Mouse (Mus musculus): Measurements from ENCODE around the gene Gm9195. TPM values are rescaled to one million over a fixed set of nuclear protein-coding genes. Genes with fewer than 3 reads are reported as not detected.

Gene Gm9195
- not detected for total RNA-seq (2021)

DNA sequence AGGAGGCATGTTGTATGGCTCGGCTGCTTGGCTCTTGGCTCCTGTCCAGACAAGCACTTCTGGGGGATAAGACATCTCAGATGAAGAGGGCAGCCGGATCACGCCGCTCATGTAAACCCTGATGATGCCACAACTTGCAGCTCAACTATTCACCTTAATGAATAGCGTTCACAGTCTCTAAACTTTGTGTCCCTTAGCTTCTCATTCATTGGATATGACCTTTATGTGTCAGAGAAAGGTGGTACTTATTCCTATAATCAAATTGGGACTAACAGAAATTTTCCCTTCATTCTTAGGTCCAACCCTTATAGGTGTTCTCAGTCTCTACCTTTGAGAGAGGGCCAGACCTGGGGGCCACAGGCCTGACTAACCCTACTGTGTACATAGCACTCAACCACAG is at the start of gene Gm9195:
Gene Gm9195 (minus strand): TSS at position 101 of the 400 bp plus-strand sequence.
- no peak for DNase-seq
- intact Hi-C loops (cut with DNase I), result no loop called here

- intact Hi-C loops (cut with DNase I), result no loop called here
These were observed 44.9 kb upstream of the Gm9195 start for GRCm38 (mm10) chr14:72536392-72537017.

DNA sequence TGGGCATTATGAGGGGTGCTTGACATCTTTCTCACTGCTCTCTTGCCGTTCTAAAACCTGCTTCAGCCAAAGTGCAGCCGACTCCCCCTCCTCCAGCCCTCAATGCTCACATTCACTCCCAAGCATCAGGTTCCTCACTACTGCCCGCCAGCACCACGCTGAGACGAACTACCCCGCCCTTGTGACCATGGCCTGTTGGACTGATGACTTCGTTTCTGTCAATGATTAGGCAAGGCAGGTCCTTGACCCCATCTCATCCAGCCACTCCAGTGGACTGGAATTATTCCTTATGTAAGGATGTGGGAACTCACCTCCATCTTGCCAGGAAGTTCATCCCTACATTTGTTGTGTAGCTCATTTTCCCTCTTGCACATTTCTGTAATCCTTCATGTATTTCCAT is 42.2 kb upstream of the Gm9195 start:
- intact Hi-C loops (cut with DNase I), result no loop called here
- no peak for DNase-seq

More at GRCm38 (mm10) chr14:72536392-72537017, 44.9 kb upstream of the Gm9195 start:
- no peak for DNase-seq

- intact Hi-C loops (cut with DNase I), result no loop called here
- DNase-seq, result peak in 1 of 2 experiments; percentile 8
These were observed 40.6 kb upstream of the Gm9195 start for GRCm38 (mm10) chr14:72532028-72532917.

DNA sequence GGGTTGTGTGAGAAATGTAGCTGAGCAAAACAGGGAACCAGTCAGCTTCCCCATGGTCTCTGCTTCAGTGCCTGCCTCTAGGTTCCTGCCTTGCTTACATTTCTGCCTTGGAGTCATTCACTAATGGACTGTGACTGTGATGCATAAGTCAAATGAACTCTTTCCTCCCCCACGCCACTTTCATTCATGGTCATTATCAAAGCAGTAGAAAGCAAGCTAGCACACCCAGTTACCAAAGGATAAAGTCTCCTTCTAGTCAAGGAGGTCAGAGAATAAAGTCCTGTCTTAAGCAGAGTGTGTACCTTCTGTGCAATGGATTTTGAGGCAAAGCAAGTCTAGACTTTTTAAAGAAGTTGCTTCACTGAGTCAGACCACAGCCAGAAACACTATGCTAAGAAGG is 35.5 kb upstream of the Gm9195 start:
- intact Hi-C loops (cut with DNase I), result no loop called here
- DNase-seq, result no peak

GRCm38 (mm10) chr14:72519561-72519960 is 27.9 kb upstream of the Gm9195 start:
- intact Hi-C loops (cut with DNase I), result no loop called here
- DNase-seq, result no peak

DNA sequence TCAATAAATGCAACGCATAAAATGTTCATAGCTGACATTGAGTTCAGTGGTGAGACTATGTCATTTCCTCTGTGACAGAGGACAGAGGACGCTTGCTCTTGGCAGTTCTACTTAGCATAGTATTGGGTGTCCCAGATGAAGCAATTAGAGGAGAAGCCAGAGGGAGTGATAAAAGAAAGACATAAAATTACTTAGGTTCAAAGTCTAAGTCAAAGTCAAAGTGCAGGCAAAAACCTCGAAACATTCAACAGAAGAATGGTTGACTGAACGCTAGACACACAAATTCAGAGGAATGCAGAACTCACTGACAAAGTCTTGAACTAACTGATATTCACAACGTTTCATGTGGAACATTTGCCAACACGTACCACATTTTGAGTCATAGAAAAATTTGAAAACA is 27.1 kb upstream of the Gm9195 start:
- DNase-seq, result no peak
- intact Hi-C loops (cut with DNase I), result no loop called here

DNA sequence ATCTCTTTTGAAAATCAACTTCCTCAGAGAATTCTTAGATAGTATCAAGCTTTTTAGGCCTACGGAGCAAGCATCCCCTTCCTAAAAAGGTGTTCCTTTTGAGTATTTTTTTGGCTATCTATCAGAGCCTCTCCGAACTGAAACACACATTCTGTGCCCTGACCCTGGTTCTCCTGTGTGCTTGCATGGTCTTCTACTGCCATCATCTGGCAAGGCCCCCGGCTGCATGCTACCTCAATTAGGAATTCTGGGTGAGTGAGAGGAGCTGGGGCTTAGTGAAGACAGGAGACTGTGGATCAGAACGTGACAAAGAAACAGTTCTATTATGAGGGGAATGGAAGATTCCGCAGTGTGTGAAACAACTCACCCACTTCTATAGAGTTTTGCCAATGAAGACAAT is 24.7 kb upstream of the Gm9195 start:
- DNase-seq, result peak; percentile 50 to 71

DNA sequence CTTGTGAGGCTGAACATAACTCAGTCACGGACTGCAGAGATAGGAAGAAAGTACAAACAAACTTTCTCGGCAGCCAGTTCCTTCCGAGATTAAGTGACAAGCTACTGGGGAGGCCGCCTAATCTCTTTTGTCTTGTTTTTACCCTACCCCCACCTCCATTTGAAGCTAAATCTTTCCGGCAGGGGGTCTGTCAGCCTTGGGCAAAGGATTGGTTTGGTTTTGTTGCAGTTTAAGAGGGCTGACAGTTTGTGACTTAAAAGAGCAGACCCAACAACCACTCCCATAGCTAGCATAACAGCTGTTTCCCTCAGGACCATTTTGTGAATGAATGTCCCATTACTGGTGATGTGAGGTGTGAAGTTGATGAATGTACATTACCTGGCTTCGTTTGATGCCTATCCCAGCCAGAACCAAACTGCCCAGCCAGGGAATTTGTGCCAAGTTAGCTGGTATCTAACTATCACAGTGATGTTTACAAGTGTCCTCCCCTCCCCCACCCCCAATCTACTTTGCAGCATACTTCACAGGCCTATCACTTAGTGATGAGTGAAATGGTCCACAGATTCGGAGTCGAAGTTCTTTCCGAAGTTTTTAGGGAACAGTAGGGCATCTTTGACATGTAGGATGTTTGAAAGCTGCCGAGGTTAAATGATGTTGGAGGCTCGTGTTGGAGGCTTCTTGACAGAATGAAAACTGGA is 15.2 kb upstream of the Gm9195 start:
- DNase-seq, result peak in 1 of 2 experiments; percentile 2
- intact Hi-C loops (cut with DNase I), result no loop called here

More for the DNA sequence above, 24.7 kb upstream of the Gm9195 start:
- intact Hi-C loops (cut with DNase I), result loop anchor here (2.0 kb wide), 1 partner anchor 140 kb away; no protein-coding TSS in a partner anchor

DNA sequence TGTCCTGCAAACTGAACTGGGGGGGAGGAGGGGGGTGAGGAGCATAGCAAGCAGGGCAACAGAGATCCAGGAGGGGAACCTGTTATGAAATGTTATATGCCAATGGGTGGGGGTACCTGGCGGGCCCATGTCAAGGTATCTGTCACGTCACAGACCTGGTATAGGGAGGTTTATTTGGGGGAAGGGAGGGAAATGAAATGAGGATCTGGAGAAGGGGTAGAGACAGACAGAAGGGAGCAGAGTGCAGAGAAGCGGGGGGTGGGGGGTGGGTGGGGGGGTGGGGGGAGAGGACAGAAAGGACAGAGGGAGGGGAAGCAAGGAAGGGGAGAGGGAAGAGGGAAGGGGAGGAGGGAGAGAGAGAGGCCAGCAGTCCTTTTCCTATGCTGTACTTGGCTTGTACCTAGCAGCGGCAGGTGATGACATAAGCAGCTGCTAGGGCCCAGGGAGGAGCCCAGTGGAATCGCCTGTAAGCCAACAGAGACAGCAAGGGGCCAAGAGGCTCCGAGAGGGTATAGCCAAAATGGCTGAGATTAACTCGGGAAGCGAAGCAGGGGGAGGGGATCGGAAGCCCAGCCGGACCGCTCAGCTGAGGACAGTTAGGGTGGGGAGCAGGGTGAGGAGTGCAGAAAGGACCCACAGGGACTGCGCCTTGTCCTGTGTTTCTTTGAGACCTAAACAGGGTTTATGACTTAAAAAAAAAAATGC is 14.5 kb upstream of the Gm9195 start:
- peak; percentile 31 to 35 for DNase-seq

DNA sequence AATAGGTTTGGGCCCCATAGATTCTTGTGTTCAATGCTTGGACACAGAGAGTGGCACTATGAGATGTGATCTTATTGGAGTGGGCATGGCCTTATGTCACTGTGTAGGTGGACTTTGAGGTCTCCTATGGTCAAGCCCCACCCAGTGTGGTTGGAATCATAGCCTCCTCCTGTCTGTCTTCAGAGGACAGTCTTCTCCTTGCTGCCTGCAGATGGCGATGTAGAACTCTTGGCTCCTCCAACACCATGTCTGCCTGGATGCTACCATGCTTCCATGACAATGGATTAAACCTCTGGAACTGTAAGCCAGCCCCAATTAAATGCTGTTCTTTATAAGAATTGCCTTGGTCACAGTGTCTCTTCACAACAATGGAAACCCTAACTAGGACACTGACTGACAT is 13.3 kb upstream of the Gm9195 start:
- no peak for DNase-seq
- intact Hi-C loops (cut with DNase I), result no loop called here

More for the DNA sequence above, 14.5 kb upstream of the Gm9195 start:
- intact Hi-C loops (cut with DNase I), result no loop called here

- intact Hi-C loops (cut with DNase I), result no loop called here
- DNase-seq, result no peak
These were observed 11.6 kb upstream of the Gm9195 start for GRCm38 (mm10) chr14:72503241-72503640.

DNA sequence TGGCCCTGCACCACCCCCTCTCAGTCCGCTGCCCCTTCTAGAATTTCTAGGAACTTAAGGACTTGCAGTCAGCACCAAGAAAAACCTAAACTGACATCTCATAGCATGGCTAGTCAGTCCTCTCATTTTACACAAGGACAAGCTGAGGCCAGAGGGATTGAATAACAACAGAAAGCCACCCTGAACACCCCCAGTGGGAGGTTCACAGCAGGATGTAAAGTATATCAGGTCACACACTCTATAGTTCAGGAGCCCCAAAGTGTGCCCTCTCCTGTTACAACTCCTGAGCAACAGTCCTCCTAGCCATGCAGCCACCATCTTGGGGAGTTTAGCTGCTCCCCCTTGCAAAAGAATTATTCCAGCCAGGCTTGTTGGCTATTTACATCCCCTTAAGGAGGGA is 2.1 kb upstream of the Gm9195 start:
- no peak for DNase-seq
- intact Hi-C loops (cut with DNase I), result no loop called here

GRCm38 (mm10) chr14:72490367-72490766 is 1.3 kb downstream of the Gm9195 start:
- intact Hi-C loops (cut with DNase I), result no loop called here
- DNase-seq, result no peak

DNA sequence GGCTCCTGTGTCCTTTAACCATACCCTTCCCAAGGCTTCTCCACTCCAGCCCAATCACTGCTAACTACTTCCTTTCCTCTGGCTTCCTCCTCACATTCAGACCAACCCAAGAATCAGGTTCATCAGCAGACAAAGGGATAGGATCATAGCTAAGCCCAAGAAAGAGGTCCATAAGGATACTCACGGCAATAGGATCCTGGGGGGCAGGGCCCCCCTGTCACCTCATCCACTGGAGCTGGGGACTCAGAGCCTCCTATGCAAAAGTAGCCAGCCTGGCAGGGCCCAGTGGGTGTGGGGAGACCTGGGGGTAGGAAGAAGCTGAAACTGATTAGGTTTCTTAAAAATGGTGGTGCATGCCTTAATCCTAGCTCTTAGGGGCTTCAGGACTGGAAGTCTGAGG is 17.1 kb downstream of the Gm9195 start:
- intact Hi-C loops (cut with DNase I), result no loop called here
- DNase-seq, result no peak

DNA sequence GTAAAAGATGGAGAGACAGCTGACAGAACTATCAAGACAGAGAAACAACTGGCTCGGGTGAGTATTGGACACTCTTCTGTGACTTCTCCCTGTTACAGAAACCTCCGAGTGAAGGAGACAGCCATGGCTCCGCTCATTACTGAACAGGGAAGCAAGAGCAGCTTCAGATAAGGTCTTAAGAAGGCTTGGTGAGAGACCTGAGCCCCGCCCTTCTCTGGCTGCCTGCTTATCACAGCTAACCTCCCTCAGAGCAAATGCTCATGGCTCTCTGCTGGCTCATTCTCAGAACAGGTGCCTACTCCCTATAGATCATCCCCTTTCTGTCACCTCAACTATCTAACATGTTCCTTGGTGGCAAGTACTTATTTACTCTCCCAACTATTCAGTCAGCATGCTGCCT is 23.2 kb downstream of the Gm9195 start:
- intact Hi-C loops (cut with DNase I), result no loop called here
- no peak for DNase-seq

DNA sequence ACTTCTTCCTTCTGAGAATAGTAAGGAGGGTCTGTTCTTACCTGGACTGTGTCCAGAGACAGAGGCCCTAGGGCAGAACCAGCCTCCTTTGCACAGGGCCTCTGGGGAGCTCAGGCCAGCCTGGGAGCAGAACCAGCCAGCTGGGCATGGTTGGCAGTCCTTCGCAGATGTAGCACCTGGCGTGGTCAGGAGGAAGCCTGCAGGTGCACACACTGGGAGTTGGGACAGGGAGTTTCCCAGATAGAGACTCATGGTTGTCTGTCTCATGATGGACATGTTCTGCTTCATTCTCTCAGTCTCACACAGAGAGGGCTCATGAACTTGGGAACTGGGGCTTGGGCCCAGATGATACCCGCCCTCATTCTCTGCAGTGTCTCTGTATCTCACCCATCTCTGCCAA is 25.3 kb downstream of the Gm9195 start:
- intact Hi-C loops (cut with DNase I), result no loop called here
- DNase-seq, result no peak

- no peak for DNase-seq
- intact Hi-C loops (cut with DNase I), result no loop called here
These were observed 30.0 kb downstream of the Gm9195 start for GRCm38 (mm10) chr14:72461591-72461990.

DNA sequence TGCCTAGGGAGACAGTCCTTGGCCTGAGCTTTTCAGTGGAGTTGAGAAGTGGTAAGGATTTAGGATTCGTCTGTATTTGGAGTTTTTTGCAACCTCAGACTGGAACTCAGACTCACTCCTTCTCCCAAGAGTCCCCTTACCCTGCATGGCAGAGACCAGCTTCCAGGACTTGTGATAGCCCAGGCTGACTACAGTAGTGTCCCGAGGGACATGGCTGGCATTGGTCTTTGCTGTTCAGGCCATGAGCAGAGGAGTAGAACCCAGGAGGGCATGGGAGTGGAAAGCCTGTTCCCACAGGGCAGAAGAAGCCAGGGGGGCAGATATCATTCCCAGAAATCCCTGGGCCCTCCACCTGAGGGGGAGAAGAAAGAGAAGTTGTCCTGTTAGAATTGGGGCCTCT is 31.3 kb downstream of the Gm9195 start:
- intact Hi-C loops (cut with DNase I), result no loop called here

GRCm38 (mm10) chr14:72458930-72459329 is 32.7 kb downstream of the Gm9195 start:
- intact Hi-C loops (cut with DNase I), result no loop called here

More for the DNA sequence above, 31.3 kb downstream of the Gm9195 start:
- DNase-seq, result no peak

More at GRCm38 (mm10) chr14:72458930-72459329, 32.7 kb downstream of the Gm9195 start:
- DNase-seq, result no peak
